Mouse (Mus musculus) small intestine, adult 2 months (tissue): ENCODE data around the gene Fkbp2.

Experiments
- CTCF ChIP-seq: fragments of 200-500 bp; IDR thresholded peaks from 2 replicates; pipeline ENCODE4 v1.5.1; 2012; ENCODE audit warnings: low read depth, mild to moderate bottlenecking, control low read depth, inconsistent platforms, low read length, moderate library complexity, mixed read lengths; ENCODE audit not compliant: insufficient replicate concordance, insufficient read length; ENCODE audit errors: extremely low read depth
- POLR2A ChIP-seq: fragments of 200-500 bp; IDR thresholded peaks from 2 replicates; pipeline ENCODE4 v1.6.1; 2012; ENCODE audit warnings: low read depth, mild to moderate bottlenecking, control low read depth, inconsistent platforms, low read length, moderate library complexity

DNA sequence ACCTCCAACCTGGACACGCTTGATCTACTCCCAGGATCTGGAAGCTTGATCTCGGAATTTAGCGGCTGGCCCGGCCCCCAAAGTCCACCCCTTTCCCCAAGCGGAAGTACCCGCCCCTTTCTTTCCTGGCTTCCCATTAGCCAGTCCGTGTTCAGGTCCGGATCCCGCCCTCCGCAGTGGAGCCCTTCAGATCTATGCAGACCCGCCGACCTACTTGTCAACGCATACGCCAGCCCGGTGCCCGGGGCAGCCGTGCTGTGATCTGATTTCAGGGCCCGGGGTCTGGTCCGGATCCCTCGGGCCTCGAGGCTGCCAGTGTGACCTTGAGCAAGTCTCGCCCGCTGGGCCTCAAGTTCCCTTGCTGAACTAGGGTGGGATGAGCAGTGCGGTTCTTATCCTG, 15.7 kb upstream of the Fkbp2 start, which contains the start of the genes Nudt22 and Trpt1:
- TF ChIP-seq CTCF (no peak), POLR2A (peak; percentile 74)
